Mouse (Mus musculus) midbrain, embryonic 11.5 days (tissue): Measurements from ENCODE around the gene Sez6l. TPM values are rescaled to one million over a fixed set of nuclear protein-coding genes. Genes with fewer than 3 reads are reported as not detected.
A peak's percentile ranks its signal among the peaks of the same experiment; 100 is the strongest.

Experiments
- ATAC-seq: fragments of 200-750 bp; cut with Nextera tagmentation; 2 replicates; pipeline ENCODE4 v1.8.0; 2017; ENCODE audit warnings: moderate TSS enrichment, moderate library complexity; ENCODE audit not compliant: low FRiP score
- DNase-seq: peaks from one replicate; pipeline ENCODE4 v3.0.0; 2015; ENCODE audit warnings: low spot score; ENCODE audit errors: missing footprints
- H3K27ac ChIP-seq: fragments of 300-500 bp; sonication (generic); 2 replicates; pipeline ENCODE4 v1.5.1; 2014; ENCODE audit warnings: low read depth, low read length
- H3K27me3 ChIP-seq: fragments of 300-500 bp; sonication (generic); 2 replicates; pipeline ENCODE4 v1.6.1; 2014; ENCODE audit warnings: mild to moderate bottlenecking, low read length, moderate library complexity, mixed read lengths; ENCODE audit not compliant: control insufficient read depth, insufficient read depth
- H3K36me3 ChIP-seq: fragments of 300-500 bp; sonication (generic); 2 replicates; pipeline ENCODE4 v1.6.1; 2014; ENCODE audit warnings: mild to moderate bottlenecking, low read length, moderate library complexity, mixed read lengths; ENCODE audit not compliant: control insufficient read depth, insufficient read depth
- H3K4me1 ChIP-seq: fragments of 300-500 bp; sonication (generic); 2 replicates; pipeline ENCODE4 v1.6.1; 2014; ENCODE audit warnings: low read length; ENCODE audit not compliant: control insufficient read depth, insufficient read depth
- H3K4me2 ChIP-seq: fragments of 300-500 bp; sonication (generic); 2 replicates; pipeline ENCODE4 v1.6.1; 2014; ENCODE audit warnings: mild to moderate bottlenecking, moderate library complexity
- H3K4me3 ChIP-seq: fragments of 300-500 bp; sonication (generic); 2 replicates; pipeline ENCODE4 v1.5.1; 2014; ENCODE audit warnings: low read depth, low read length
- H3K9ac ChIP-seq: fragments of 300-500 bp; sonication (generic); 2 replicates; pipeline ENCODE4 v1.6.1; 2014; ENCODE audit warnings: low read length
- H3K9me3 ChIP-seq: fragments of 300-500 bp; sonication (generic); 2 replicates; pipeline ENCODE4 v1.6.1; 2016; ENCODE audit warnings: low read length; ENCODE audit not compliant: control insufficient read depth
- WGBS: fragments of 180-500 bp; shearing (Covaris S2); extraction: QIAGEN DNeasy Blood & Tissue Kit; methylation state at CpG from one replicate; pipeline ENCODE4 v1.1.7; 2014; 5-methylcytosine and 5-hydroxymethylcytosine counted together
- polyA plus RNA-seq: library from polyadenylated mRNA; unstranded; fragments of >200 nt; fragmentation: Nextera tagmentation; extraction: Ambion mirVana; gene quantifications from 2 replicates; pipeline ENCODE4 v1.2.1, GENCODE M21; 2014

The Sez6l gene
- polyA plus RNA-seq, 1 experiment from 2014 or later: 2.6 TPM

GRCm38 (mm10) chr5:112459903-112460302, 117.1 kb downstream of the Sez6l start:
- DNase-seq: no peak
- H3K9ac ChIP-seq: no peak overlapping the region
- H3K9me3 ChIP-seq: no peaks in the 10 kb centered on the region
- H3K27ac ChIP-seq: no peak overlapping the region
- WGBS: 81% methylated on average over 3 of the region's 3 CpGs
- no peak overlapping the region for H3K4me2 ChIP-seq
- H3K4me3 ChIP-seq: no peak overlapping the region
- H3K4me1 ChIP-seq: no peaks in the 10 kb centered on the region; the same call in 1 of the 2 replicates
- H3K27me3 ChIP-seq: no peaks in the 10 kb centered on the region
- no peak for ATAC-seq
- H3K36me3 ChIP-seq: no peaks in the 10 kb centered on the region

GRCm38 (mm10) chr5:112454966-112455555, 121.9 kb downstream of the Sez6l start:
- WGBS: 67% methylated on average over 12 of the region's 12 CpGs
- Histone ChIP-seq H3K36me3 (no peaks in the 10 kb centered on the region), H3K27ac (no peak overlapping the region), H3K4me2 (no peak overlapping the region), H3K4me3 (no peak overlapping the region), H3K4me1 (no peaks in the 10 kb centered on the region; the same call in 1 of the 2 replicates), H3K27me3 (no peaks in the 10 kb centered on the region), H3K9me3 (no peaks in the 10 kb centered on the region), H3K9ac (no peak overlapping the region)
- DNase-seq (no peak), ATAC-seq (no peak)

GRCm38 (mm10) chr5:112453088-112453487, 123.9 kb downstream of the Sez6l start:
- no peak overlapping the region for H3K4me3 ChIP-seq
- 82% methylated on average over 9 of the region's 9 CpGs for WGBS
- no peaks in the 10 kb centered on the region for H3K27me3 ChIP-seq
- ATAC-seq (no peak), DNase-seq (no peak)
- H3K4me1 ChIP-seq: no peaks in the 10 kb centered on the region
- no peak overlapping the region for H3K27ac ChIP-seq
- H3K9ac ChIP-seq: no peak overlapping the region
- H3K36me3 ChIP-seq: no peaks in the 10 kb centered on the region
- H3K9me3 ChIP-seq: no peaks in the 10 kb centered on the region
- no peak overlapping the region for H3K4me2 ChIP-seq

- no peaks in the 10 kb centered on the region for H3K9me3 ChIP-seq
- no peaks in the 10 kb centered on the region for H3K4me1 ChIP-seq
- no peak within 1 kb of the TSS for H3K27ac ChIP-seq
- H3K27me3 ChIP-seq: no peaks in the 10 kb centered on the region
- 69% methylated on average over 18 of the region's 18 CpGs for WGBS
- H3K4me2 ChIP-seq: no peak within 1 kb of the TSS
- ATAC-seq (no peak), DNase-seq (no peak)
- H3K4me3 ChIP-seq: no peak within 1 kb of the TSS
- no peak within 1 kb of the TSS for H3K9ac ChIP-seq
- no peaks in the 10 kb centered on the region for H3K36me3 ChIP-seq
Observed at GRCm38 (mm10) chr5:112448747-112449440, 128.1 kb downstream of the Sez6l start, which contains the start of gene Gm6588. Gene Gm6588, plus strand, starts transcription at chr5:112449426.

- no peak overlapping the region for H3K9ac ChIP-seq
- no peaks in the 10 kb centered on the region; the same call in 1 of the 2 replicates for H3K27me3 ChIP-seq
- 64% methylated on average over 10 of the region's 10 CpGs for WGBS
- no peaks in the 10 kb centered on the region for H3K4me1 ChIP-seq
- DNase-seq (no peak), ATAC-seq (no peak)
- no peaks in the 10 kb centered on the region for H3K36me3 ChIP-seq
- H3K4me2 ChIP-seq: no peak overlapping the region
- H3K27ac ChIP-seq: no peak overlapping the region
- H3K4me3 ChIP-seq: no peak overlapping the region
- no peaks in the 10 kb centered on the region for H3K9me3 ChIP-seq
Observed at GRCm38 (mm10) chr5:112438535-112438934, 138.4 kb downstream of the Sez6l start.

GRCm38 (mm10) chr5:112433004-112433403, 144.0 kb downstream of the Sez6l start:
- H3K9me3 ChIP-seq: no peaks in the 10 kb centered on the region
- peaks cover 10% of the 10 kb centered on the region for H3K27me3 ChIP-seq
- H3K36me3 ChIP-seq: no peaks in the 10 kb centered on the region
- H3K9ac ChIP-seq: no peak overlapping the region; the same call in 1 of the 2 replicates
- H3K27ac ChIP-seq: no peak overlapping the region
- peaks cover 11% of the 10 kb centered on the region for H3K4me1 ChIP-seq
- DNase-seq: peak; percentile 98
- no peak overlapping the region for H3K4me2 ChIP-seq
- no peak overlapping the region for H3K4me3 ChIP-seq
- 2% methylated on average over 8 of the region's 8 CpGs for WGBS
- peak; percentile 13 for ATAC-seq

- Histone ChIP-seq H3K27ac (no peak overlapping the region), H3K36me3 (no peaks in the 10 kb centered on the region), H3K9ac (no peak overlapping the region), H3K4me3 (no peak overlapping the region), H3K4me2 (no peak overlapping the region), H3K9me3 (no peaks in the 10 kb centered on the region), H3K27me3 (peaks cover 10% of the 10 kb centered on the region), H3K4me1 (peaks cover 11% of the 10 kb centered on the region)
- no peak for ATAC-seq
- DNase-seq: no peak
- WGBS: 37% methylated on average over 5 of the region's 5 CpGs
Observed at GRCm38 (mm10) chr5:112432033-112432432, 145.0 kb downstream of the Sez6l start.

- Histone ChIP-seq H3K9me3 (no peaks in the 10 kb centered on the region), H3K4me3 (no peak overlapping the region), H3K4me2 (no peak overlapping the region), H3K9ac (no peak overlapping the region), H3K27ac (no peak overlapping the region), H3K36me3 (no peaks in the 10 kb centered on the region), H3K27me3 (peaks cover 10% of the 10 kb centered on the region), H3K4me1 (peaks cover 11% of the 10 kb centered on the region)
- DNase-seq (no peak), ATAC-seq (0 out of 2 replicates have a peak, but pooled peaks have one; percentile 8)
- 16% methylated on average over 14 of the region's 14 CpGs for WGBS
Observed at GRCm38 (mm10) chr5:112431120-112431775, 145.7 kb downstream of the Sez6l start.

- DNase-seq (peak; percentile 98), ATAC-seq (peak; percentile 61)
- H3K9ac ChIP-seq: peak overlapping the region; percentile 20; the same call in 1 of the 2 replicates
Observed at GRCm38 (mm10) chr5:112428944-112429343, 148.0 kb downstream of the Sez6l start.

More at GRCm38 (mm10) chr5:112428944-112429343, 148.0 kb downstream of the Sez6l start:
- Histone ChIP-seq H3K4me2 (peak overlapping the region; percentile 33; the same call in 1 of the 2 replicates), H3K27me3 (peaks cover 10% of the 10 kb centered on the region), H3K4me1 (peaks cover 11% of the 10 kb centered on the region), H3K27ac (no peak overlapping the region), H3K4me3 (no peak overlapping the region), H3K9me3 (no peaks in the 10 kb centered on the region), H3K36me3 (no peaks in the 10 kb centered on the region)
- 15% methylated on average over 19 of the region's 19 CpGs for WGBS
